Mouse (Mus musculus): ENCODE measurements at regions not wholly inside any gene's neighbourhood (a gene's known extent, or its start where the extent isn't known, plus 50 kb on each side); places are given as distances from the start of the nearest gene placed in this dataset.

DNA sequence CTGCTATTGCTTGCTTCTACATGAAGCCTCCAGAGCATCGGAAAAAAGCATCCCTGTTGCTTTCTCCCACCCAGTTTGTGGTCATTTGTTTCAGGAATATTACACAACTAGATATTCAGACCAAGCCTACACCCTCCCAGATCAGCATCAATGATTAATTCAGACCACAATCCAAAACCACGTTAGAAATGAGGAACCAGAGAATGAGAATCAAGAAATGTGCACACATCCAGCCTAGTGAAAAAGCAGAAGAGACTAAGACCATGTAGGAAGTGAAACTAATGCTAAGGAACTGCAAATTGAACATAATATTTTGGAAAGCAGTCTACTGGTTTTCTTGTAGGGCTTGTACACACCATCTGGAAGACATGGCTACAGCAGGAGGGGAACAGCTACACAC, 307.0 kb downstream of the Rnd3 start:
- no peak overlapping the region for H3K4me3 ChIP-seq (ENCODE audit: low read length)
- no peaks in the 10 kb centered on the region for H3K9me3 ChIP-seq (ENCODE audit: control insufficient read depth, low read length)
- ATAC-seq, result no peak
- no peaks in the 10 kb centered on the region for H3K36me3 ChIP-seq (ENCODE audit: control insufficient read depth, insufficient read depth, low read length)
- 92% methylated on average over 2 of the region's 2 CpGs for WGBS
- no peak overlapping the region for H3K9ac ChIP-seq (ENCODE audit: low read depth, low read length)
- H3K4me1 ChIP-seq (ENCODE audit: control insufficient read depth, insufficient read depth, low read depth, low read length), result no peaks in the 10 kb centered on the region
- no peak overlapping the region for H3K4me2 ChIP-seq (ENCODE audit: low read length)
- H3K27me3 ChIP-seq (replicated peaks; ENCODE audit: control insufficient read depth, insufficient read depth, low read length), result no peaks in the 10 kb centered on the region
- no peak overlapping the region for H3K27ac ChIP-seq (ENCODE audit: low read depth, low read length)

DNA sequence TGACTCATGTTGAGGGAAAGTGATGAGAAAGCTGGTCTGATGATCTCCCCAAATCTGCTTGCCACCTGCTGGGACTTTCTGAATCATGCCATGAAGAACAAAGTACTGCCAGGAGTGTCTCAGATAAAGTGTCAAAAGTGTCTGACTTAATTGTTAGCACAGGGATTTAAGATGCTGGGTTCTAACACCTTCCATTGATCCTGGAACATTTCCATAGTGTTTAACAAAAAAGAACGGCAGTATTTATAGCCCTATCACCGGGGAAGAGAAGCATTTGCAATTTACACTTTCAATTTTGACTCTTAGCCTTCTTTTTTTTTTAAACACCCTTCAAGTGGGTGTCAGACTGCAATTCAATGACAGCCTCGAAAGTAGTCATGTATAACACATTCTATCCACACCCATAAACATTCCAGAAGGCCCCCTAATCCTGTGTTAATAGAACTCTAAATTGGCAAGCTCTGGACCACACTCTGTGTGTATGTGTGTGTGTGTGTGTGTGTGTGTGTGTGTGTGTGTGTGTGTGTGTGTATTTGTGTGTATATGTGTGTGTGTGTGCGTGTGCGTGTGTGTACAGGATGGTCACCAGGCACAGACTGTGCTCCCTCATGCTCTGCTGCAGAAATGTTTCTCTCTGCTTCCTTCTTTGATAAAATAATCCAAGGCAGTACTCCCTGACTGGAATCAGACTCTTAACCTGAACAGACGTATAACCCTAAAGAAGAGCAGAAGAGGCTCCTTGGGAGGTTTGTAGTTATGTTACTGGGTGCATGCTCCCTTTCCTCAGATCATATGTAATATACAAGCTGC, 313.2 kb downstream of the Rnd3 start:
- Histone ChIP-seq H3K27me3 (replicated peaks; ENCODE audit: control insufficient read depth, insufficient read depth, low read length) (no peaks in the 10 kb centered on the region), H3K9ac (ENCODE audit: low read depth, low read length) (no peak overlapping the region), H3K27ac (ENCODE audit: low read depth, low read length) (no peak overlapping the region), H3K9me3 (ENCODE audit: control insufficient read depth, low read length) (no peaks in the 10 kb centered on the region), H3K4me3 (ENCODE audit: low read length) (no peak overlapping the region), H3K4me2 (ENCODE audit: low read length) (no peak overlapping the region), H3K36me3 (ENCODE audit: control insufficient read depth, insufficient read depth, low read length) (no peaks in the 10 kb centered on the region), H3K4me1 (ENCODE audit: control insufficient read depth, insufficient read depth, low read depth, low read length) (no peaks in the 10 kb centered on the region)
- 74% methylated on average over 6 of the region's 6 CpGs for WGBS
- no peak for ATAC-seq

DNA sequence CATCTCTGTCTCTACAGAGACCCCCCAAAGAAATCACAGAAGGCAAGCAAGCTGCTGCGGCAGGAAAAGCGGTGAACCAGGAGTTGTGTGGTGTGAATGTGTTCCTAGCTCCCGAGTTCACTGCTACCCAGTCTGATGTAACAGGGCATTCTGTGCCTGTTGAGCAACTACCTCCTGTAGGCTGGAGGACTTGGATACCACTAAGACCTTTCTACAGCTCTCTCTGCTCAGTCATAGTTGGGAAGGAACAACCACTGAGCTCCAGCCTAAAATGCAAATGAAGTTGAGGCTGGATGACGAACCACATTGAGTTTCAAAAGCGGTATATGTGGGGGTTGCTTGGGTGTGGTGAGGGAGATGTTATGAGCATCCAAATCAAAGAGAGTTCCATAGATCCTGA, 315.1 kb downstream of the Rnd3 start:
- Histone ChIP-seq H3K27ac (ENCODE audit: low read depth, low read length) (no peak overlapping the region), H3K4me3 (ENCODE audit: low read length) (no peak overlapping the region), H3K9me3 (ENCODE audit: control insufficient read depth, low read length) (no peaks in the 10 kb centered on the region), H3K4me2 (ENCODE audit: low read length) (no peak overlapping the region), H3K4me1 (ENCODE audit: control insufficient read depth, insufficient read depth, low read depth, low read length) (no peaks in the 10 kb centered on the region), H3K27me3 (replicated peaks; ENCODE audit: control insufficient read depth, insufficient read depth, low read length) (no peaks in the 10 kb centered on the region), H3K36me3 (ENCODE audit: control insufficient read depth, insufficient read depth, low read length) (no peaks in the 10 kb centered on the region), H3K9ac (ENCODE audit: low read depth, low read length) (no peak overlapping the region)
- WGBS, result 86% methylated on average over 5 of the region's 5 CpGs
- no peak for ATAC-seq

DNA sequence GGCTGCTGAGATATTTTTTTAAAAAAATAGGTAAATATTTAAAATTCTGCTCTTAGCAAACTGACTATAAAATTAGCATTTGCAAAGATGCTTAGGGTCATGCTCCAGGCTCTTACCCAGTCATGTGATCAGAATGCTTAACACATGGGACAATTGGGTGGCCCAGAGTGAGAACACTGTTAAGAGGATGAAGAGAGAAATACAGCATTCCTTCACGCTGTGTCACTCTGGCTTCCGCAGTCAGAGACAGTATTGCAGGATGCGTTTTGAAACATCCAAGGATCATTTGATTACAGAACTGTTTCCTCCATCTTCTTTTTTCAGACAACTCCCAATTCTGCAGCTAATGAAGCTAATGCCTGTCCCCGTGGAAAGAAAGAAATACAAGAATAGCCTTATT, 316.4 kb downstream of the Rnd3 start:
- H3K4me3 ChIP-seq (ENCODE audit: low read length), result no peak overlapping the region
- no peaks in the 10 kb centered on the region for H3K4me1 ChIP-seq (ENCODE audit: control insufficient read depth, insufficient read depth, low read depth, low read length)
- ATAC-seq, result no peak
- WGBS, result 50% methylated on average over 4 of the region's 4 CpGs
- no peaks in the 10 kb centered on the region for H3K9me3 ChIP-seq (ENCODE audit: control insufficient read depth, low read length)
- no peaks in the 10 kb centered on the region for H3K36me3 ChIP-seq (ENCODE audit: control insufficient read depth, insufficient read depth, low read length)
- no peak overlapping the region for H3K4me2 ChIP-seq (ENCODE audit: low read length)
- no peak overlapping the region for H3K9ac ChIP-seq (ENCODE audit: low read depth, low read length)
- H3K27ac ChIP-seq (ENCODE audit: low read depth, low read length), result no peak overlapping the region
- H3K27me3 ChIP-seq (replicated peaks; ENCODE audit: control insufficient read depth, insufficient read depth, low read length), result no peaks in the 10 kb centered on the region

DNA sequence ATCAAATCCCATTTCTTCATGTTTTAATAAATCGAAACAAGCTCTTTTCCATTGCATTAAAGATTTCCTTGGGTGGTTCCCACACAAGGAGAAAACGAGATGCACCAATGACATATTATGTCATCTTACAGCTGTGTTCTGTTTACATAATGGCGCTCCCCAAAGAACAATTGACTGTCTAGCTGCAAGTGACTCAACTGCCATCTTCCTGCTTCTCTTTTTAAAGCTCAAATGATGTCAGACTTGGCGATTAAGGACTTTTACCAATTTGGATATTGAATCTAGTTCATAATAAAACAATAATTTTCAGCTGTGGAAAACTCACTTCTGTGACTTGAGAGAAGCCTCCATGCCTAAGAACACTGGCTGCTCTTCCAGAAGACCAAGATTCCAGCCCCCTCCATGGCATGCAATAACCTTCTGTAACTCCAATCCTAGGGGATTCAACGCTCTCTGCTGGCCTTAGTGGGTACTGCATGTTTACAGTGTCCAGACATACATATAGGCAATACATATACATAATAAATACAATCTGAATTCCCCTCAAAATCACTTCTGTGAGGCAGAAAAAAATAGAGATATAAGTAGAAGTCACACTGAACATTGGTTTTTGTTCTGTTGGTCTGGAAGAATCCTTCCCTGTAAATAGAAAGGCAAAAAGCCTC, 318.7 kb downstream of the Rnd3 start:
- no peaks in the 10 kb centered on the region for H3K27me3 ChIP-seq (replicated peaks; ENCODE audit: control insufficient read depth, insufficient read depth, low read length)
- H3K4me3 ChIP-seq (ENCODE audit: low read length), result no peak overlapping the region
- no peaks in the 10 kb centered on the region for H3K9me3 ChIP-seq (ENCODE audit: control insufficient read depth, low read length)
- no peaks in the 10 kb centered on the region for H3K36me3 ChIP-seq (ENCODE audit: control insufficient read depth, insufficient read depth, low read length)
- H3K4me1 ChIP-seq (ENCODE audit: control insufficient read depth, insufficient read depth, low read depth, low read length), result no peaks in the 10 kb centered on the region
- no peak overlapping the region for H3K27ac ChIP-seq (ENCODE audit: low read depth, low read length)
- no peak for ATAC-seq
- H3K4me2 ChIP-seq (ENCODE audit: low read length), result no peak overlapping the region
- H3K9ac ChIP-seq (ENCODE audit: low read depth, low read length), result no peak overlapping the region
- 72% methylated on average over 5 of the region's 5 CpGs for WGBS

DNA sequence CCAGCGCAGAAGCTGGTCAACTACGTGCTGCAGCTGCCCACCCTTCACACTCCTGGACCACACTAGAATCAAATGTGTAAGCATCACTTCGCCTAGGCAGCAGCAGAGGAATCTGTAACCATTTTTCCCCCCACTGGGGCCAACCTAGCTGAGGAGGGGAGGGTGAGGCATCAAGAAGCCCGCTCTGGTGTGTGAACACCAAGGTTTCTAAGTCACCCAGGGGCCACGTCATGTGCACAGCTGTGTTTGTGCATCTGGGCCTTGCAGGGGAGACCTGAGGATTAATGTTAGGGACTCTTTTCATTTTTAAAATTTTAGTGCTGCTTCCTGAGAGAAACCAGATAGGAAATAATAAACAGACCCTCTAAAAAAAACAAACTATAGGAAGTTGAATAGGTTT, 321.8 kb downstream of the Rnd3 start:
- Histone ChIP-seq H3K36me3 (ENCODE audit: control insufficient read depth, insufficient read depth, low read length) (no peaks in the 10 kb centered on the region), H3K27ac (ENCODE audit: low read depth, low read length) (no peak overlapping the region), H3K4me2 (ENCODE audit: low read length) (no peak overlapping the region), H3K4me1 (ENCODE audit: control insufficient read depth, insufficient read depth, low read depth, low read length) (no peaks in the 10 kb centered on the region), H3K9me3 (ENCODE audit: control insufficient read depth, low read length) (no peaks in the 10 kb centered on the region), H3K4me3 (ENCODE audit: low read length) (no peak overlapping the region), H3K27me3 (replicated peaks; ENCODE audit: control insufficient read depth, insufficient read depth, low read length) (no peaks in the 10 kb centered on the region), H3K9ac (ENCODE audit: low read depth, low read length) (no peak overlapping the region)
- 78% methylated on average over 5 of the region's 5 CpGs for WGBS
- no peak for ATAC-seq

DNA sequence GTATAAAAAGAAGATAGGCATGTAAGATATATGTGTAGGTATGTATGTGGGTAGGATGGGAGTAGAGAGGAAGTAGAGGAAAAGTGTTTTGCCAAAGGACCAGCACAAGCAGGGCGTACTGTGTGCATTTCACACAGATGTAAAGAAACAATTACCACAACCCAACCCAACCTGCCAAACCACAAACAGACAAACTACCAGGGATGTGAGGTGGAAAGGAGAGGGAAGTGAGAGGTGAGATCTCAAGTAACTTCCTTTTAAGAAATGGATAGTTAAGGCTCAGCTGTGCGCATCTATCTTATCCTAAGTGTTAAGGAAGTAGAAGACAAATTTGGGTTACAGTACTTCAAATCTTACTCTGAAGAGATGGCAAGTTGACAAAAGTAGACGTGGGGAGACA, 322.4 kb downstream of the Rnd3 start:
- ATAC-seq, result no peak

DNA sequence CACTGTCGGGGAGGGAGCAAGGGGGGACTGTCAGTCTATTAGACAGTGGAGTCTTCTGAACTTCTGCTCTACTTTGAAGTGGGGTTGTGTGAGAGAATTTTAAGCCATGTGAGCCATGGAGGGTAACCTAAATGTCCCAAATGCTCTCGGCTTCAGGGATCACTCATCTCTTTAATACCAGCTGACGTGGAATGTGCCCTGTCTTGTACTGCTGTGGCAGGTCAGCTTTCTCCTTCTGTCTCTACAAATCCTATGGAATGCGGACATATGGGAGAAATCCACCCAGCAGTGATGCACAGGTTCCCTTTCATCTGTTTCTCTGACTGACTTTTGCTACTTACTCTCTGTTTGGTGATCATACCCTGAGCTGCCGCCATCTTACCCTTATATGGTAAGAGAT, 323.3 kb downstream of the Rnd3 start:
- H3K4me1 ChIP-seq (ENCODE audit: control insufficient read depth, insufficient read depth, low read depth, low read length), result no peaks in the 10 kb centered on the region
- H3K27me3 ChIP-seq (replicated peaks; ENCODE audit: control insufficient read depth, insufficient read depth, low read length), result no peaks in the 10 kb centered on the region
- H3K9ac ChIP-seq (ENCODE audit: low read depth, low read length), result no peak overlapping the region
- H3K36me3 ChIP-seq (ENCODE audit: control insufficient read depth, insufficient read depth, low read length), result no peaks in the 10 kb centered on the region
- 95% methylated on average over 5 of the region's 5 CpGs for WGBS
- no peak for ATAC-seq
- no peaks in the 10 kb centered on the region for H3K9me3 ChIP-seq (ENCODE audit: control insufficient read depth, low read length)
- no peak overlapping the region for H3K27ac ChIP-seq (ENCODE audit: low read depth, low read length)
- no peak overlapping the region for H3K4me2 ChIP-seq (ENCODE audit: low read length)
- no peak overlapping the region for H3K4me3 ChIP-seq (ENCODE audit: low read length)

More for the DNA sequence above, 322.4 kb downstream of the Rnd3 start:
- no peaks in the 10 kb centered on the region for H3K27me3 ChIP-seq (replicated peaks; ENCODE audit: control insufficient read depth, insufficient read depth, low read length)
- WGBS, result 91% methylated on average over 3 of the region's 3 CpGs
- no peaks in the 10 kb centered on the region for H3K4me1 ChIP-seq (ENCODE audit: control insufficient read depth, insufficient read depth, low read depth, low read length)
- H3K9ac ChIP-seq (ENCODE audit: low read depth, low read length), result no peak overlapping the region
- no peak overlapping the region for H3K4me3 ChIP-seq (ENCODE audit: low read length)
- H3K27ac ChIP-seq (ENCODE audit: low read depth, low read length), result no peak overlapping the region
- no peaks in the 10 kb centered on the region for H3K9me3 ChIP-seq (ENCODE audit: control insufficient read depth, low read length)
- no peak overlapping the region for H3K4me2 ChIP-seq (ENCODE audit: low read length)
- H3K36me3 ChIP-seq (ENCODE audit: control insufficient read depth, insufficient read depth, low read length), result no peaks in the 10 kb centered on the region

DNA sequence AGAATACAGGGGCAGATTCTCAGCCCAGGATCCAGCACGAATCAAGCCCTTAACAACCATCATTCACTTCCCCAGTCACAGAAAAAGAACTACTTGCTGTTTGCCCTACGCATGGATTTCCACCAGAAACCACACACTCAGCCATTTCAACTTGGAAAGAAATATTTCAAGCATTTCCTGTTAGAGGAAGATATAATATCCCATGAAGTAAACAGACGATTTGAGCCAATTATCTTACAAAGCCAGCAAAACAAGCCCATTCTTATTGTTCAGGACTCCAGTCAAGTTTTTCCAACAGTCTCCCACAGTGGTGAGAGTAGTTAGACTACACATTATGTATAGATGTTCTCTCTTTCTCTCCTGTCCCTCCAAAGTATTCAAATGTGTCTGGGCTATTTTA, 324.1 kb downstream of the Rnd3 start:
- Histone ChIP-seq H3K4me3 (ENCODE audit: low read length) (no peak overlapping the region), H3K9ac (ENCODE audit: low read depth, low read length) (no peak overlapping the region), H3K4me1 (ENCODE audit: control insufficient read depth, insufficient read depth, low read depth, low read length) (no peaks in the 10 kb centered on the region), H3K36me3 (ENCODE audit: control insufficient read depth, insufficient read depth, low read length) (no peaks in the 10 kb centered on the region), H3K27me3 (replicated peaks; ENCODE audit: control insufficient read depth, insufficient read depth, low read length) (no peaks in the 10 kb centered on the region), H3K4me2 (ENCODE audit: low read length) (no peak overlapping the region), H3K9me3 (ENCODE audit: control insufficient read depth, low read length) (no peaks in the 10 kb centered on the region), H3K27ac (ENCODE audit: low read depth, low read length) (no peak overlapping the region)
- ATAC-seq, result no peak
- WGBS, result 78% methylated on average over 3 of the region's 3 CpGs
